Mouse (Mus musculus): Measurements from ENCODE around the gene Sorbs1. TPM values are rescaled to one million over a fixed set of nuclear protein-coding genes. Genes with fewer than 3 reads are reported as not detected.
A peak's percentile ranks its signal among the peaks of the same experiment; 100 is the strongest.

Sorbs1 gene
- polyA plus RNA-seq, 1 experiment from 2014 or later: 152 TPM

DNA sequence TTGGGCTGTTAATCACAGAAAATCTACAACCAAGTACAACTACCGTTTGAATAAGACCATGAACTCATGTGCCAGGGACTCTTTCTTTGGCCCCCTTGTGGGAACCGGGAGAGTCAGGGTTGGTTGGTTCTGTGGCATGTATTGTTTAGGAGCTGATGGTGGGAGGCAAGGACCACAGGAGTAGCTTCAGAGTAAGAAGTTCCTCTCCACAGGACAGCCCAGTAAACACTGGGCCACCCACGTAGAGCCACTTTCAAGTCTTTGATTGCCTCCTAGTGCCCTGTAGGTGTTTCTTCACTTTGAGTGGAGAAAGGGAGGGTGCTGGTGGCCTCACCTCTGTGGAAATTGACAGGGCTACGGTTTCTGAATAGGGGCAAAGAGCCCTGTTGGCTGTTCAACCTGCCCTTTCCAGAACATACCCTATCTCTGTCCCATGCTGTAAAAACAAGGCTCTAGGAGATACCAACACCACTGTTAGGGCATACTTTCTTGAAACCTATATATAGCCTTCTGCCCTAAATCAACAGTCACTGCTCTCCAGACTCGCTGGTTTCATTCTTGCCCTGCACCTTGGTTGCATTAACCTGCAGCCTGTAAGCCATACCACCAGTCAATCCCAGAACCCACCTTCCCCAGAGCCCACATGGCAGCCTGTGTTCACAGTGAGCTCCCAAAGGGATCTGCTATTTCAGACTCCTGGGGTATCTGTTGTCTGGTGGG lies 35.4 kb upstream of the Sorbs1 start:
- Histone ChIP-seq H3K9me3 (replicated peaks; ENCODE audit: control insufficient read depth, low read length) (no peaks in the 10 kb centered on the region), H3K9ac (ENCODE audit: low read length) (peak overlapping the region; percentile 49; the same call in 1 of the 2 replicates), H3K27ac (ENCODE audit: low read length) (peak overlapping the region; percentile 89), H3K4me1 (ENCODE audit: control insufficient read depth, insufficient read depth, low read length) (peaks cover 17% of the 10 kb centered on the region), H3K27me3 (ENCODE audit: control insufficient read depth, insufficient read depth, low read length) (no peaks in the 10 kb centered on the region), H3K4me2 (ENCODE audit: low read depth, low read length) (peak overlapping the region; percentile 32), H3K36me3 (ENCODE audit: control insufficient read depth, insufficient read depth) (peaks cover 20% of the 10 kb centered on the region), H3K4me3 (ENCODE audit: low read length) (no peak overlapping the region)
- peak; percentile 39 for ATAC-seq (replicated peaks; ENCODE audit: extremely low read depth, insufficient read depth, low FRiP score)
- WGBS: 31% methylated on average over 5 of the region's 5 CpGs

DNA sequence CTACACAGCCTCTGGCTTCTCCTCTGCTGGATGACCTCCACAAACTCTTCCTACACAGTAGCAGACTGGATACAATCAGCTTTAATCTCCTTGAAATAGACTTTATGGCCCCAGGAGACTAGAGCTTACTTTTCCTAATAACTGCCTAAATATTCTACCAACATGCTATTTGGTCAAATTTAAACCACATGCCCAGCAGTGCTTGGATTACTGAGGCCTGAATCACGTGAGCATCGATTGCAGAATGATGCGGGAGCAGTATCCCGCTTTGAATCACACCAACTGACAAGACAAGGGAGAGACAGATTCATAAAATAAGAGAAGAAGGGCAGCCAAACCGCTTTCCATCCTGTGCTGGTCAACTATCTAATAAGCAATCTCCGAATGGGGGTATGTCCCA lies 34.8 kb upstream of the Sorbs1 start:
- H3K9me3 ChIP-seq (replicated peaks; ENCODE audit: control insufficient read depth, low read length): no peaks in the 10 kb centered on the region
- peaks cover 17% of the 10 kb centered on the region for H3K4me1 ChIP-seq (ENCODE audit: control insufficient read depth, insufficient read depth, low read length)
- no peaks in the 10 kb centered on the region for H3K27me3 ChIP-seq (ENCODE audit: control insufficient read depth, insufficient read depth, low read length)
- WGBS: 92% methylated on average over 6 of the region's 6 CpGs
- no peak overlapping the region for H3K9ac ChIP-seq (ENCODE audit: low read length)
- H3K27ac ChIP-seq (ENCODE audit: low read length): peak overlapping the region; percentile 89
- H3K36me3 ChIP-seq (ENCODE audit: control insufficient read depth, insufficient read depth): peaks cover 14% of the 10 kb centered on the region
- no peak overlapping the region for H3K4me3 ChIP-seq (ENCODE audit: low read length)
- ATAC-seq (replicated peaks; ENCODE audit: extremely low read depth, insufficient read depth, low FRiP score): no peak
- no peak overlapping the region for H3K4me2 ChIP-seq (ENCODE audit: low read depth, low read length)

DNA sequence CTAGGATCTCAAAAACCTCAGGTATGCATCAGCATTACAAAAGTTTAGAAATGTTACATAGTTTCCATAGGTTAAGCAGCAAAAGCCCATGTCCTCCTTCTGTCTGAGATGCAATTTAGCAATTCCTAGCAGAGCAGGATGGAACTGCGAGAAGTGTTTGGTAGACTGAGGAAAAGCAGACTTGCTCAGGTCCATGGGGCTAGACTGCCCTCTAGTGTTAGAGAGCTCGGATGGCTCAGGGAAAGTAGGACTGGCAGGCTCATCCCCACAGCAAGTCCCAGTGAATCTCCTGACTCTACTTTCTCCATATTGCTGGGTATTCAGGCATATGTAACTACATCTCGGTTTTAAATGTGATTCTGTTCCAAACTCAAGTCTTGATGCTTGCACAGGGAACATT lies 31.3 kb upstream of the Sorbs1 start:
- H3K27ac ChIP-seq (ENCODE audit: low read length): no peak overlapping the region

DNA sequence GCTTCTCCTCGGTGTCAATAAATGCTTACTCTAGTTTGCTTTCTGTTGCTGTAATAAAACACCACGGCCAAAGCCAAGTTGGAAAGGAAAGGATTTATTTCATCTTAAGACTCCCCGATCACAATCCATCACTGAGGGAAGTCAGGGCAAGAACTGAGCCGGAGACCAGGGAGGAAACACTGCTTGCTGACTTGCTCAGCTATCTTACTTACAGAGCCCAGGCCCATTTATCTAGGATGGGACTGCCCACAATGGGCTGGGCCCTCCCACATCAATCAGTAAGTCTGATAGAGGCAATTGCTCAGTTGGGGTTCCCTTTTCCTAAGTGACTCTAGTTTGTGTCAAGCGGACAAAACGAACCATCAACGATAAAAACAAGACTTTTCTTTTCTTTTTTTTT lies 29.2 kb upstream of the Sorbs1 start:
- no peaks in the 10 kb centered on the region for H3K36me3 ChIP-seq (ENCODE audit: control insufficient read depth, insufficient read depth)
- H3K27me3 ChIP-seq (ENCODE audit: control insufficient read depth, insufficient read depth, low read length): no peaks in the 10 kb centered on the region
- H3K4me1 ChIP-seq (ENCODE audit: control insufficient read depth, insufficient read depth, low read length): no peaks in the 10 kb centered on the region
- no peak for ATAC-seq (replicated peaks; ENCODE audit: extremely low read depth, insufficient read depth, low FRiP score)
- no peak overlapping the region for H3K4me3 ChIP-seq (ENCODE audit: low read length)
- peaks cover 4% of the 10 kb centered on the region; the same call in 1 of the 2 replicates for H3K9me3 ChIP-seq (replicated peaks; ENCODE audit: control insufficient read depth, low read length)
- H3K27ac ChIP-seq (ENCODE audit: low read length): no peak overlapping the region
- no peak overlapping the region for H3K4me2 ChIP-seq (ENCODE audit: low read depth, low read length)
- 76% methylated on average over 7 of the region's 7 CpGs for WGBS
- no peak overlapping the region for H3K9ac ChIP-seq (ENCODE audit: low read length)

More for the DNA sequence above, 31.3 kb upstream of the Sorbs1 start:
- no peaks in the 10 kb centered on the region for H3K36me3 ChIP-seq (ENCODE audit: control insufficient read depth, insufficient read depth)
- peaks cover 15% of the 10 kb centered on the region for H3K4me1 ChIP-seq (ENCODE audit: control insufficient read depth, insufficient read depth, low read length)
- peaks cover 4% of the 10 kb centered on the region; the same call in 1 of the 2 replicates for H3K9me3 ChIP-seq (replicated peaks; ENCODE audit: control insufficient read depth, low read length)
- H3K27me3 ChIP-seq (ENCODE audit: control insufficient read depth, insufficient read depth, low read length): no peaks in the 10 kb centered on the region
- peak; percentile 73; the same call in 1 of the 2 replicates for ATAC-seq (replicated peaks; ENCODE audit: extremely low read depth, insufficient read depth, low FRiP score)
- no peak overlapping the region for H3K4me2 ChIP-seq (ENCODE audit: low read depth, low read length)
- 3% methylated on average over 3 of the region's 3 CpGs for WGBS
- no peak overlapping the region for H3K4me3 ChIP-seq (ENCODE audit: low read length)
- H3K9ac ChIP-seq (ENCODE audit: low read length): no peak overlapping the region

DNA sequence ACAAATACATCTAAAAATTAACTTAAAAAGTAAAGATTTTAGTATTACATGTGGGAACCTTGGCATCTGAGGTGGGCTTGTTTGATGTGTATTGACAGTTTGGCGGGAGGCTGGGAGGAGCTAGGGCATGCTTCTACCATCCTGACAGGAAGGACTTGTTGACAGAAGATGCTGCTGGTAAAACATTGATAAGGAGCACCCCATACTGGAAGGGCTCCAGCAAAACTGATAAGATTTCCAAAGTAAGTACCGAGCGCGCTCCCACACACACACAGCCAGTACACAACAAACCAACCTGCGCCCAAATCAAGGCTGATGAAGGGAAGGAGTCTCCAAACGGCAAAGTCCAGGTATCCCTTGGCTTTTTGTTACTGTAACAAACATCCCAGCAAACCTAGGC lies 22.9 kb upstream of the Sorbs1 start:
- H3K9ac ChIP-seq (ENCODE audit: low read length): no peak overlapping the region
- no peak overlapping the region for H3K4me3 ChIP-seq (ENCODE audit: low read length)
- H3K27me3 ChIP-seq (ENCODE audit: control insufficient read depth, insufficient read depth, low read length): no peaks in the 10 kb centered on the region
- H3K9me3 ChIP-seq (replicated peaks; ENCODE audit: control insufficient read depth, low read length): peaks cover 4% of the 10 kb centered on the region; the same call in 1 of the 2 replicates
- H3K27ac ChIP-seq (ENCODE audit: low read length): no peak overlapping the region
- WGBS: 51% methylated on average over 6 of the region's 6 CpGs
- peaks cover 5% of the 10 kb centered on the region for H3K4me1 ChIP-seq (ENCODE audit: control insufficient read depth, insufficient read depth, low read length)
- H3K36me3 ChIP-seq (ENCODE audit: control insufficient read depth, insufficient read depth): no peaks in the 10 kb centered on the region
- ATAC-seq (replicated peaks; ENCODE audit: extremely low read depth, insufficient read depth, low FRiP score): no peak
- no peak overlapping the region for H3K4me2 ChIP-seq (ENCODE audit: low read depth, low read length)

DNA sequence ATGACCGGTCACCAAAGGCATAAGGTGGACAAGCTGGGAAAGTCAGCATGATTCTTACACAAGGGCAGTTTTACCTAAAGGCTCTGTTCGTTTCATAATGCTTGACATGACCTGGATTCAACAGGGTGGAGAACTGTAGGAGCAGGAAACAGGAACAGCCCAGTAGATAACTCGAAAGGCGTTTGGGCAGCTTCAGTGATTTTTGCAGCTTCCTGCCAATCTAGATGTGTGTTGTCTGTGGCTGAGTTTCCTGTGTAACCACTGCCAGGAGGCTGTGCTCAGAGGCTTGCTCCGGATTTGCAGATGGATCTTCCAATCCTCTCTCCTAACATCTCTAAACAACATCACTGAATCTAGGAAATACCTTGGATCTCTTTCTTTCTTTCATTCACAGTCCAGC lies 18.9 kb upstream of the Sorbs1 start:
- Histone ChIP-seq H3K4me3 (ENCODE audit: low read length) (no peak overlapping the region), H3K27me3 (ENCODE audit: control insufficient read depth, insufficient read depth, low read length) (no peaks in the 10 kb centered on the region), H3K27ac (ENCODE audit: low read length) (no peak overlapping the region), H3K4me2 (ENCODE audit: low read depth, low read length) (no peak overlapping the region), H3K9ac (ENCODE audit: low read length) (no peak overlapping the region), H3K4me1 (ENCODE audit: control insufficient read depth, insufficient read depth, low read length) (peaks cover 5% of the 10 kb centered on the region), H3K9me3 (replicated peaks; ENCODE audit: control insufficient read depth, low read length) (no peaks in the 10 kb centered on the region), H3K36me3 (ENCODE audit: control insufficient read depth, insufficient read depth) (no peaks in the 10 kb centered on the region)
- 67% methylated on average over 5 of the region's 5 CpGs for WGBS
- ATAC-seq (replicated peaks; ENCODE audit: extremely low read depth, insufficient read depth, low FRiP score): 0 out of 2 replicates have a peak, but pooled peaks have one; percentile 45

DNA sequence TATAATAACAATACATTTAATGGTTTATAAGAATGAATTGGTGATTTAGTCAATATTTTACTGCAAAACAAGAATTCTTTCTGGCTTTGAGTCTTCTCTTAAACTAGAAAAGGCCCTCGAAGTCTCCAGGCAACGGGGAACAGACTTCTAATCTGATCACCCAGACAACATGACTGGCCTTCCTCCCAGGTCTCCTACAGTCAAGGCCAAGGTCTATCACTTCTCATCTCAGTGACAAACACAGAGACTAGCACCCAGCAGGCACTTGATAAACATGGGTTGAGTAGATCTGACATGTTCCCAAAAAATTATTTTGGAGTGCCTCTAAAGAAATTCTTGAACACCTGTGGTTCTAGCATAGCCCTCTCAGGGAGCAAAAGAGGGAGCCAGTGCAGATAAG lies 16.7 kb upstream of the Sorbs1 start:
- no peak for ATAC-seq (replicated peaks; ENCODE audit: extremely low read depth, insufficient read depth, low FRiP score)
- Histone ChIP-seq H3K9ac (ENCODE audit: low read length) (no peak overlapping the region), H3K27me3 (ENCODE audit: control insufficient read depth, insufficient read depth, low read length) (no peaks in the 10 kb centered on the region), H3K4me1 (ENCODE audit: control insufficient read depth, insufficient read depth, low read length) (peaks cover 6% of the 10 kb centered on the region; the same call in 1 of the 2 replicates), H3K36me3 (ENCODE audit: control insufficient read depth, insufficient read depth) (no peaks in the 10 kb centered on the region), H3K9me3 (replicated peaks; ENCODE audit: control insufficient read depth, low read length) (no peaks in the 10 kb centered on the region), H3K4me3 (ENCODE audit: low read length) (no peak overlapping the region), H3K27ac (ENCODE audit: low read length) (no peak overlapping the region), H3K4me2 (ENCODE audit: low read depth, low read length) (no peak overlapping the region)
- 65% methylated on average over 2 of the region's 2 CpGs for WGBS

DNA sequence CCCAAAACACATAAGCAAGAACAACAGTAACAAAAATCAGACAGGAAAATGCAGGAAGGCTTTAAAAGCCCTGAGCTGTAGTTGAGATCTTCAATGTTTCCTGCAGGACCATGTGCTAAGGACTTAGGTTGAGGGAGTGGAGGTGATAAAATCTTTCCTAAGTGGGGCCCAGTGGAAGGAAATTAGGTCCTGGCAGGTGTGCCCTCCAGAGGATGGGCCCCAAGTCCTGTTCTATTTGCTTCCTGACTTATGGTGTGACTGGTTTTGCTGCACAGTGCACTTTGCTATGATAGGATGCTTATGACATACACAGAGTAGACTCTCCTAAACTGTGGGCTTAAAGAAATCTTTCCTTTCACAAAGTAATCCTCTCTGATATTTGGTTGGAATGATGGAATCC lies 14.7 kb upstream of the Sorbs1 start:
- no peak overlapping the region for H3K4me3 ChIP-seq (ENCODE audit: low read length)
- ATAC-seq (replicated peaks; ENCODE audit: extremely low read depth, insufficient read depth, low FRiP score): no peak
- H3K27ac ChIP-seq (ENCODE audit: low read length): no peak overlapping the region

DNA sequence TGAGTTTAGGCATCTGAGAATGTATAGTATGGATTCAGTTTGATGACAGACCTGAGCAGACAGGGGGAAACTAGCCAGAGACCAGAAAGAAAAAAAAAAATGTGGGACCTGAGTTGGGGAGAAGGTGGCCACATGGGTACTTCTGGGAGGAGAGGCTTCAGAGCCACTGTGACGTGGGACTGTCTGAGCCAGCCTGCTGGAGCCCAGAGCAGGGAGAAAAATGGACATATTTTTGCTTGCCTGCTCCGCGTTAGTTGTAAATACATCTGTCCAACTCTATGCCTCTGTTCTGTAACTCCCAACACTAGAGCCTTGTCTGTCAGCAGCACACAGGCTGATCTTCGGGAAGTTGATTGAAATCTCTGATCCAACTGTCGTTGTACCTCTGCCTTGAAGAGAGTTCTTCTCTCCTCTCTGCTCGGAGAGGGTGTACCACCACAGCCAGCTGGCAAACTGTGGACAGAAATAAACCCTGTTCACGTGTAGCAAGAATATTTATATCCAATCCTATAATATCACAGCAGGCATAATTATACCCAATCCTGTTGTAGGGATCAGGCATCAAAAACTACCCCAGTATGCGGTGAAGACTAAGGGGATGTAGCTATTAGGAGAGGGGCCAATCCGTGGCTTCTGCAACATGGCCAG lies 12.9 kb upstream of the Sorbs1 start:
- H3K4me3 ChIP-seq (ENCODE audit: low read length): no peak overlapping the region
- peak overlapping the region; percentile 44 for H3K27ac ChIP-seq (ENCODE audit: low read length)
- no peak overlapping the region for H3K4me2 ChIP-seq (ENCODE audit: low read depth, low read length)
- peaks cover 6% of the 10 kb centered on the region; the same call in 1 of the 2 replicates for H3K4me1 ChIP-seq (ENCODE audit: control insufficient read depth, insufficient read depth, low read length)
- H3K9me3 ChIP-seq (replicated peaks; ENCODE audit: control insufficient read depth, low read length): no peaks in the 10 kb centered on the region
- peak; percentile 52 for ATAC-seq (replicated peaks; ENCODE audit: extremely low read depth, insufficient read depth, low FRiP score)
- H3K27me3 ChIP-seq (ENCODE audit: control insufficient read depth, insufficient read depth, low read length): no peaks in the 10 kb centered on the region
- 59% methylated on average over 9 of the region's 9 CpGs for WGBS
- no peaks in the 10 kb centered on the region for H3K36me3 ChIP-seq (ENCODE audit: control insufficient read depth, insufficient read depth)
- peak overlapping the region; percentile 31; the same call in 1 of the 2 replicates for H3K9ac ChIP-seq (ENCODE audit: low read length)

More for the DNA sequence above, 14.7 kb upstream of the Sorbs1 start:
- Histone ChIP-seq H3K36me3 (ENCODE audit: control insufficient read depth, insufficient read depth) (no peaks in the 10 kb centered on the region), H3K4me2 (ENCODE audit: low read depth, low read length) (no peak overlapping the region), H3K27me3 (ENCODE audit: control insufficient read depth, insufficient read depth, low read length) (no peaks in the 10 kb centered on the region), H3K9me3 (replicated peaks; ENCODE audit: control insufficient read depth, low read length) (no peaks in the 10 kb centered on the region), H3K4me1 (ENCODE audit: control insufficient read depth, insufficient read depth, low read length) (peaks cover 6% of the 10 kb centered on the region; the same call in 1 of the 2 replicates), H3K9ac (ENCODE audit: low read length) (no peak overlapping the region)
